Mouse (Mus musculus) embryonic stem cell, embryonic (primary cell): Measurements from ENCODE around the gene Donson.

Source experiments
- CTCF ChIA-PET, 4 experiments: fragments of 300-600 bp in 2 of 4; fragments of 350-600 bp in 2 of 4; sonication (Branson Sonifier 250); formaldehyde crosslinking; loops; one replicate each; lab custom pipeline; 2022; ENCODE audit warnings: inconsistent platforms in 2 of 4; lab: Charles Lee
- POLR2A ChIA-PET, 4 experiments: fragments of 300-600 bp in 2 of 4; fragments of 350-600 bp in 2 of 4; sonication (Branson Sonifier 250); formaldehyde crosslinking; loops; one replicate each; lab custom pipeline; 2022; ENCODE audit warnings: antibody characterized with exemption in 4 of 4, inconsistent platforms in 1 of 4; lab: Charles Lee

Donson gene

DNA sequence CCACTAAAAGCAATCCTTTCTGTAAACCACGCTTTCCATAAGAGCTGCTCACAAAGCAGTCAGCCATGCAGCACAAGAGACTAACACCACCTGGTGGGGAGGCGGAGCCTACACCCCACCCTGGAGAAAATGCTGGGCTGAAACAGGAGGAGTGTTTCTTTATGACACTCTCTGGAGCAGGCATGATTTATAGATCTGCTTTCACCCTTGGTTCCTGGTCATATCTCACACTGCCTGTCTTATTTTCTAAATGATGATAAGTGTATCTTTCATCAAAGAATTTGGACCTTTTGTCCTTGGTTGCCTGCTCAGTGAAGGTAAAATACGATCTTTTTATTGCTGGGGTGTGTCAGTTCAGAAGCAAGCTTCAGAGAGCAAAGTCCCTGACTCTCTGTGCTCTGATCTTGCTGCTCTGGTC is 14.2 kb upstream of the Donson start:
- POLR2A ChIA-PET: interaction anchor here in 2 of 4 experiments (0.9 to 2.6 kb wide), 10 partner anchors 8 to 182 kb away, joined by 3 to 16 read pairs (median 4); partner anchors contain the start of genes Gart (in 2 of the 2), Son (in 2 of the 2) and Donson (in 1 of the 2)

DNA sequence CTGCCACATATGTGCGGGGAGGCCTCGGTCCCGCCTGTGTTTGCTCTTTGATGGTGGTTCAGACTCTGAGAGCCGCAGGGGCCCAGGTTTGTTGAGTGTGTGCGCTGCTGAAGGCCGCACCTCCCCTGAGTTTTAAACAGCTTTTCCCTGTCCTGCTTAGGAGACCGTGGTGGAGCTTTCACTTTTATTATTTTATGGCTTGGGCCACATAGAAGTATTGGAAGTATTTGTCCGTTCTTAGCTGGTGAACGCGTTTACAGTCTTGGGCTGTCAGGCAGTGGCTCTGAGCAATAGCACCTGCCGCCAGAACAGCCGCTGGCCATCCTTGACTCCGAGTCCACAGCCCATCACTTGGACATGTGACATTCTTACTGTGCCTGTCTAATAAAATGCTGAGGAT is 13.3 kb upstream of the Donson start:
- POLR2A ChIA-PET: interaction anchor here in 2 of 4 experiments (0.7 to 2.6 kb wide), 10 partner anchors 8 to 183 kb away, joined by 3 to 16 read pairs (median 4); partner anchors contain the start of genes Donson (in 2 of the 2), Gart (in 2 of the 2) and Son (in 2 of the 2)
- CTCF ChIA-PET: interaction anchor here in 3 of 4 experiments (0.8 to 1.5 kb wide), 4 partner anchors 183 to 773 kb away, joined by 3 to 4 read pairs (median 4); no protein-coding TSS in a partner anchor

More for the DNA sequence above, 14.2 kb upstream of the Donson start:
- CTCF ChIA-PET: interaction anchor here in 2 of 4 experiments (0.7 to 0.9 kb wide), 2 partner anchors 23 to 223 kb away, joined by 3 to 4 read pairs; no protein-coding TSS in a partner anchor

DNA sequence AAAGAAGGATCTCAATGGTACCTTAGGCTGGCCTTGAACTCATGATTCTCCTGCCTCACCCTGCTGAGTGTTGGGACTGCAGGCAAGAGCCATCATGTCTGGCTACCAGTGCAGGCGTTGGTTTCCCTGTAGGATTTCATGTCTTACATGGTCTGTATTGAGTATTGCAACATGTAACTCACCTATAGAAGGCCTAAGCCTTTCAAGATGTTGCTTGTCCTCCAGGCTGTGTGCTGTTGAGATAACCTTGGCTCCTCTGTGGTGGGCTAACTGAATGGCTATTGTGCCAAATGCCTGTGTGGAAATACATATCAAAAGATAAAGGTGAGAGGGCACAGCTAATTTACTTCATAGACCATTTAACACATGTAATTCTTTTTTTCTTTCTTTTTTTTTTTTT is 10.4 kb upstream of the Donson start:
- CTCF ChIA-PET: interaction anchor here (0.6 to 1.7 kb wide), 5 partner anchors 18 to 238 kb away, joined by 3 to 5 read pairs (median 3); no protein-coding TSS in a partner anchor
- POLR2A ChIA-PET: interaction anchor here in 2 of 4 experiments (0.6 to 2.4 kb wide), 8 partner anchors 10 to 1262 kb away, joined by 3 to 10 read pairs (median 4); partner anchors contain the start of gene Donson (in 2 of the 2)

DNA sequence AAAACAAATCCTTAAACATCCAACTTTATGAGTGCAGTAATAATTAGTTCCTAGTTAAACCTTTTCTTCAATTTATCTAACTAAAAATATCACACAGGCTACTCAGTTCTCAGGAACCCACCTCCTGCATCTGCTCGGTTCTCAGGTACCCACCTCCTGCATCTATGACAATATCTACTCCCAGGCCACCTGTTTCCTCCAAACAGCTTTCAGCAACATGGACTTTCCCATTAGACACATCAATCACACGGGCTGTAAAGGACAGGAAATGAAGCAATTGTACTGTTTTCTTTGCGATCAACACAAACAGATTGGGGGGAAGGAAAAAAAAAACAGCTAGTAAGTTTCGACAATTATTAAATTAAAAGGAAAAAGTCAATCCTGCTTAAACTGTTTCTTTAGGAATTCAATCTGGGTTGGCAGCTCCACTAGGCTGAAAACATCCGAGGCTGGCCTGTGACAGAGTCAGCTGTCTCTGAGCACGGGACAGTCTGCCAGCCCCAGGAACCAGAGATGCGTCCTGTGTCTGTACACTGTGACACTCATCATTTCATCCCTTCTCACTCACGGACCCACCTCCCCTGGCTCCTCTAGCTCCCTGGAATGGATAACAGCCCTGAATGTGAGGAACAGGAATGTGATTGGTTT is 6.7 kb upstream of the Donson start:
- ChIA-PET POLR2A (interaction anchor here (0.6 to 2.4 kb wide), 22 partner anchors 9 to 474 kb away, joined by 3 to 10 read pairs (median 4); partner anchors contain the start of genes Son (in 2 of the 4), Cryzl1 (in 1 of the 4) and Gart (in 1 of the 4)), CTCF (interaction anchor here (0.5 to 2.3 kb wide), 31 partner anchors 10 to 1768 kb away, joined by 3 to 16 read pairs (median 4); partner anchors contain the start of gene Son (in 1 of the 4))

DNA sequence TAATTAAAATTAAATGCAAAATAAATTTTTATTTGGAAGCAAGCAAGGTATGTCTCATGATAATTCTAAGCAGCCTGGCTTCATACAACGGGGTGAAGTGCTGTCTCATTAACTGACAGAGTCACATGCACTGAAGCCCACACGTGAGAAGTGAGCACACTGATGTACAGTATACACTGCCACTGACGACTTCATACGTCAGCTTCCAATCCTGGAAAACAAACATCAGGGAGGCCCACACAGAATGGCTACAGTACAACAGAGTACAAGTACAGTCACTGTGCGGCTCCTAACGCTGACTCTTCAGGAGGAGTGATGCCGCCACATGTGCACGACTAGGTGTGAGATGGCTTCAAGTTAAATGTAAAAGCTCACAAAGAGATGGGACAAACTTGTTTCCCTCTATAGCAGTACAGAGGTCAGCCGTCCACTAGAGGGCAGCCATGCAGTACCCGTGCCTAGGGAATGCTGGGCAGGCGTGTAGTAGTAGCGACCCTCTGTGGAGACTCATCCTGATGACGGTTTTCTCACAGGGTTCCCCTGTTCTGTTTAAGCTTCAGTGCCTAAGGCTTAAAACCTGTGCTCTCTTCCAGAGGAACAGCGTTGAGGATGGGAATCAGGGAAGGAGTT is 6.0 kb upstream of the Donson start:
- ChIA-PET POLR2A (interaction anchor here (0.6 to 2.4 kb wide), 21 partner anchors 9 to 473 kb away, joined by 3 to 10 read pairs (median 4); partner anchors contain the start of genes Son (in 2 of the 4), Cryzl1 (in 1 of the 4) and Gart (in 1 of the 4)), CTCF (interaction anchor here (0.5 to 2.3 kb wide), 37 partner anchors 9 to 1769 kb away, joined by 3 to 16 read pairs (median 4); partner anchors contain the start of genes Son (in 1 of the 4) and Tmem50b (in 1 of the 4))

DNA sequence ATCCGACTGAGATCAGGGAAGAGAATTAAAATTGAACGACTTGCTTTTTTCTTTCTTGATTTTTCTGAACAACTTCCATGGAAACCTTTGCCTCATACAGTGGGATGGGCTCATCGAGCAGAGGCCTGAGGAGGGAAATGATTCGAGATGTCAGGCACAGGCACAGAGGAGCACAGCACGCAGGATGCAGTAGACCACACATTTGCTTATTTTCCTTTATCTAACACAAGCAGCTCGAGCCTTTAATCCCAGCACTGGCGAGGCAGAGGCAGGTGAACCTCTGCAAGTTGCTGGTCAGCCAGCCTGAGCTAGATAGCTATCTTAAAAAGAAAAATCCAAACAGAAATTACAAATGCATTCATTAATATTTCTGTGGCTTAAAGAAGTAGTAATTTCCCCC is 1.2 kb upstream of the Donson start:
- ChIA-PET CTCF (interaction anchor here in 1 of 4 experiments (0.6 kb wide), 1 partner anchor 236 kb away, joined by 5 read pairs; no protein-coding TSS in a partner anchor), POLR2A (interaction anchor here in 3 of 4 experiments (0.6 to 3.4 kb wide), 13 partner anchors 10 to 242 kb away, joined by 3 to 29 read pairs (median 8); partner anchors contain the start of genes Gart (in 2 of the 3), Son (in 2 of the 3) and Ifnar1 (in 1 of the 3))

DNA sequence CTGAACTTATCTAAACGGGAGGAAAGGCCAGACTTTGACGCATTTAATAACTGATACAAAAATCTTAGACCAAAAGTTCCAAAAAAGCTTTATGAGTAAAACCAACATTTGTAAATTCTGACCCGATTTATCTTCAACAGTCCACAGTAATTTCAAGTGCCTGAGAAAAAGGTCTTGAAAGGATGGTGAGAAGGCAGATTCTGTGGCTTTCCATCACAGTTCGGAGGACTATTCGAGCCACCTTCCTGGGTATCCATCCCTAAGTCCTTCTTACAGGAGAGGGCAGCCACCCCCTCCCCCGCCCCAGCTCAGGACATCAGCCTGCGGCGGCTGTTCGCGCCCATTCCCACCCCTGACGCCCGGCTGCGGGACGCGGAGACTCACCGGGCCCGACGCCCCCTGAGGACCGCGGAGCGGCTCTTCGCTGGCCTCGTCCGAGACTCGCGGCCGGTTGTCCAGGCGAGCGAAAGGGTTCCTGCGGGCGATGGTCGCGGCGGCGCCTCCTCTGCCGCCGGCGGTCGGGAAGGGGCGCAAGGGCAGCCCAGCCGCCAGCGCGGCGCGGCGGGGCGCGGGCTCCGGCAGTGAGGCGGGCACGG is 449 bp downstream of the Donson start:
- ChIA-PET CTCF (interaction anchor here (0.6 to 2.1 kb wide), 6 partner anchors 8 to 249 kb away, joined by 3 to 11 read pairs (median 4); no protein-coding TSS in a partner anchor), POLR2A (interaction anchor here (0.6 to 4.8 kb wide), 59 partner anchors 8 to 370 kb away, joined by 3 to 35 read pairs (median 4); partner anchors contain the start of genes Son (in 4 of the 4), Gart (in 3 of the 4), Gm49711 (in 1 of the 4) and Ifnar1 (in 1 of the 4))

DNA sequence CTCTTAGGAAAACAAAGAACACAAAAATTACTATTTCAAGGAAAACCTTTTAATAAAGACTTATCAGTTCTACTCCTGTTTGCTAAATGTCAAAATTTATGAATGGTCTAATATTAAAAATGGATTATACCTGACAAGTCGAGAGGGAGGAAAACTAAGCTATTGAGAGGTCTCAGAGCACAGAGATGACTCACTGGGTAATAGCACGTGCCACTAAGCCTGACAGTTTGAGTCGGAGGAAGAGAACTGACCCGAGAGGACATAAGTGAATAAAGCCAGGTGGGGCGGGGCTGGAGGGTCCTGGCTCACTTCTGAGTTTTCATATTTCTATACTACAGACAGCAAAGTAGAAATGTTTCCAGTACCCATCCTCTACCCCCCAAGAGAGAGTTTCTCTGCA is 2.2 kb downstream of the Donson start:
- POLR2A ChIA-PET: interaction anchor here in 3 of 4 experiments (1.2 to 4.8 kb wide), 8 partner anchors 22 to 52 kb away, joined by 3 to 35 read pairs (median 4); partner anchors contain the start of genes Gart (in 2 of the 3), Son (in 2 of the 3), Cryzl1 (in 1 of the 3) and Itsn1 (in 1 of the 3)
- CTCF ChIA-PET: no interaction called here

DNA sequence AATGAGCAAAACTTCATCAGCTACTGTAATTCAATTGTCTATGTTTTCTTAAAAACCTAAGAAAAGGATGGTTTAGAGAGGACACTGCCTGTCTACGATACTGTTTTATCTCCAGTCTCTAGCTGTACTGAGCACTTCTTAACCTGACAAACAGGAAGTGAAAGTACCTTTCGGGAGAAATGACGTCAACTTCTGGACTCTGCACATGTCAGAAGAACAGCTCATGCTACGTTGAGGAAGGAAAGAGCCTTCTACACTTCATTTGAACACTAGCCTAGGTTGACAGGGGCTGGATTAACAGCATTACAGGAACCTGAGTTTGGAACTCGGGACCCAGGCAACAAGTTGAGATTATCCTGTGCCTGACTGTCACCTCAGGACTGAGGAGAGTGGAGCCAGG is 3.0 kb downstream of the Donson start:
- POLR2A ChIA-PET: interaction anchor here in 3 of 4 experiments (0.7 to 4.8 kb wide), 10 partner anchors 11 to 261 kb away, joined by 3 to 35 read pairs (median 4); partner anchors contain the start of genes Gart (in 2 of the 3), Son (in 2 of the 3), Cryzl1 (in 1 of the 3) and Itsn1 (in 1 of the 3)
- CTCF ChIA-PET: interaction anchor here in 2 of 4 experiments (0.6 to 1.5 kb wide), 2 partner anchors 9 to 203 kb away, joined by 3 to 4 read pairs; no protein-coding TSS in a partner anchor

DNA sequence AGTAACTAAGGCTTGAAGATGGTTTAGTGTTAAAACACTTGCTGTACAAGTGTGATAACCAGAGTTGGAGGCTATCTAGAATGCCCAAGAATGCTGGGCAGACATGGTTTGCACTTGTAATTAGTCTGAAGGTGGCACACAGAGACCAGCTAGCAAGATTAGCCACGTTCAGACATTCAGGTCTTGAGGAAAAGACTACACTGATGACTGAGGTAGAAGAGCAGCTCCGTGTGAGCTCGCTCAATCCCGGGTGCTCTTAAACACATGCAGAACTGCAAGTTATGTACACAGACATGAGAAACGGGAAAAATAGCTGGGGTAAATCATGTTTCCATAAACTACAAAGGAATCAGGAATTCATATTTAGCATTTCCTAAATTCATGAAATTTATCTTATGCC is 7.9 kb downstream of the Donson start:
- POLR2A ChIA-PET: interaction anchor here (0.7 to 10.2 kb wide), 16 partner anchors 8 to 210 kb away, joined by 3 to 101 read pairs (median 4); partner anchors contain the start of genes Gart (in 2 of the 4), Son (in 2 of the 4) and Donson (in 1 of the 4)
- CTCF ChIA-PET: interaction anchor here in 1 of 4 experiments (0.6 kb wide), 1 partner anchor 245 kb away, joined by 5 read pairs; no protein-coding TSS in a partner anchor

DNA sequence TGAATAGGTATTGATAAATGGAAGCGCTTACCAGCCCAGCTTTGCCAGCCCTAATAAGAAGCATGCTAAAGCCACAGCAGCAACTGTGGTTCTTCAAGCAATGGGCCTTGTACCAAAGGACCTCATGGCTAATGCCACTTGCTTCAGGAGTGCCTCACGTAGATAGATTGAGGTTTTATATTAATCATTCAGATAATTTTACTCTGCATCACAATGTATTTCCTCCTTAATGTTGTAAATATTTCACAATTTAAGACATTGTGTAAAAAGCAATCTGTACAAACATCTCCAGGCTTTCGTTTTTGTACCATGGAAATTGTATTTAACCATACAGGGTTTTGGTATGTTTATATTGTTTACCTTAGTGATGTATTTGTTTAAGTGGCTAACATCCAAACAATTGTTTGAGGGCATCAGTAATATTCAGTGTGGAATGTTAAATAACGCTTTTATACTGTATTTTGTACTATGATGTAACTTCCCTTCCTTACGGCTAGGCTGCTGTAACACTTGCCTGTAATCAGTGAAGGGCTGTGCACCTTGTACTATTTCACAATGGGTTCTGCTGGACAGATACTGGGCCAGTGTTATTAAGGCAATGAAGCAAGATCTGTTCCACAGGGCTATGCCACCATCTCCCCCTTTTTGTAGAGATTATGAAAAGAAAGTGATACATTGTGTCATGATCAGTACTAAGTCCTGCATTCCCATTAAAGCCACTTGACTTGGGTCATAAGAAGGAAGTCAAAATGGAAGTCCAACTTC is 10.2 kb downstream of the Donson start:
- CTCF ChIA-PET: no interaction called here
- POLR2A ChIA-PET: interaction anchor here in 2 of 4 experiments (1.4 to 10.2 kb wide), 6 partner anchors 8 to 31 kb away, joined by 3 to 101 read pairs (median 15); partner anchors contain the start of genes Donson (in 1 of the 2), Gart (in 1 of the 2) and Son (in 1 of the 2)

DNA sequence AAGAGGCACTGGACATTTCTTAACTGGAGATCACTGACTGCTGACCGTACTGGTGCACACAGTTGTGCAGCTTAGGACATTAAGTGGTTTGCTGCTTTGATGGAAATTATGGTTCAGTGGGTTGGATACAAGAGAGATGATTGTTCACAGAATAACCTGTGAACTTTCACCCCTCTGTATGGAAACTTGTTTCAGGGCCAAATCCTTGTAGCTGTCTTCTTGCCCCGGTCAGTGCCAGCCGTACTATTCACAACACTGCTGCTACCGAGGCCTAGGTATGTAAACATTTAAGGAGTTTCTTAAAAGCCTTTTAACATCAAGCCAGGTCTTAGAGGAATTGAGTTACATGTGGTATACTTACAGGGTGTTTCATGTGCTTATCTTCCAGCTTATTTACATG is 14.1 kb downstream of the Donson start:
- ChIA-PET POLR2A (interaction anchor here in 3 of 4 experiments (0.8 to 10.2 kb wide), 14 partner anchors 10 to 190 kb away, joined by 3 to 101 read pairs (median 4); partner anchors contain the start of genes Gart (in 3 of the 3), Son (in 3 of the 3), Donson (in 1 of the 3) and Ifnar1 (in 1 of the 3)), CTCF (interaction anchor here in 1 of 4 experiments (1.2 kb wide), 1 partner anchor 20 kb away, joined by 4 read pairs; no protein-coding TSS in a partner anchor)

DNA sequence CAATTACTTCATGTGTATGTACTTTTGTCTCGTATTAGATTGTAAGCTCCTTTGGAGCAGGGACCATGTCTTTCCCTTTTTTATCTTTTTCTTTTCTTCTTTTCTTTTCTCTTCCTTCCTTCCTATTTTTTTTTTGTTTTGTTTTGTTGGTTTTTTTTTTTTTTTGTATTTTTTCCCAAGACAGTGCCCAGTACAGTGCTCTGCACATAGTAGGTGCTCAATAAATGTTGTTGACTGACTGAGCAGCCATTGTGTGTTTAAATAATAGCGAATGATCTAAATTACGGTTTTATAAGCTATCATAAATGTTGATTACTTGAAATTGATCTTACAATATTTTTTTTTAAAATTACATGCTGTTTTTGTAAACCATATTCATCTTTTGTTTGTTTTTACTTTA is 24.8 kb downstream of the Donson start:
- POLR2A ChIA-PET: interaction anchor here in 3 of 4 experiments (0.6 to 18.0 kb wide), 17 partner anchors 7 to 164 kb away, joined by 3 to 333 read pairs (median 4); partner anchors contain the start of genes Son (in 3 of the 3) and Gart (in 2 of the 3)
- CTCF ChIA-PET: interaction anchor here in 1 of 4 experiments (0.7 kb wide), 1 partner anchor 39 kb away, joined by 3 read pairs; no protein-coding TSS in a partner anchor

DNA sequence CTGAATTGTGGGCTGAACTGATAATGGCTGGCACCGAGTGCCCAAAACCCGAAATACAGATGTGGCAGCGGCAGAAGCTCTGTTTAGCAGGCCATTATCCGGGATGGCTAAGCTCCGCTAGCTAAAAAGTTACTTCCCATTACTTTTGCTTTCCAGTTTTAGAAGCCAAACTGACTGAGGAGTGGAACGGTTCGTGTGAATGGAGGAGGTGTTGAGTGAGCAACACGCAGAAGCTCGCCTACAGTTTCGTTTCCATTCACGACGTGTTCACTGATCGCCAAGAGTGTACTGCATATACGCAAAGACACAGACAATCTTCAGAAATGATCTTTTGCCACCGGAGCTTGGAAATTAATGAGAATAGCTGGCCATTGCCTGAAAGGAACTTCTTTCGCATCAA is 26.2 kb downstream of the Donson start:
- ChIA-PET CTCF (interaction anchor here in 2 of 4 experiments (0.8 to 1.7 kb wide), 2 partner anchors 17 to 790 kb away, joined by 3 read pairs; no protein-coding TSS in a partner anchor), POLR2A (interaction anchor here (0.6 to 18.0 kb wide), 22 partner anchors 8 to 1379 kb away, joined by 3 to 333 read pairs (median 4); partner anchors contain the start of genes Gart (in 3 of the 4), Son (in 3 of the 4) and Donson (in 2 of the 4))

DNA sequence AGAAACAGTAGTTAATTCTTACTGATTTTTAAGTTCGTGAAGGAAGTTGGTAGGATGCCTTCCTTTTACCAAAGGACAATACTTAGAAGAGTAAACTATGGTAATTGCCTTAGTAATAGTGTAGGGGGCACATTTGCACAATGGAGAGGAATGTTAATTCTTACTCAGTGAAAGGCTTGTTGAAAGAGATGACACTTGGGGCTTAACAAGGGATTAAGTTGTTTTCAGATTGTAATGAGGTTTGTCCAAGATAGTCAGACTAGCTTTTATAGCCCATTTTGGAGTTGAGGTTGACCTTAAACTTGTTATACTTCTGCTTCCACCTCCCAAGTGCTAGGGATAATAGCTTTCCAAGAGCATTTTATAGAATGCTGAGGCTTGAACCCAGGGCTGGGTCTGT is 27.2 kb downstream of the Donson start:
- CTCF ChIA-PET: interaction anchor here in 3 of 4 experiments (0.6 to 1.7 kb wide), 3 partner anchors 18 to 419 kb away, joined by 3 read pairs; no protein-coding TSS in a partner anchor

More for the DNA sequence above, 27.2 kb downstream of the Donson start:
- POLR2A ChIA-PET: interaction anchor here (0.5 to 18.0 kb wide), 14 partner anchors 9 to 1378 kb away, joined by 3 to 333 read pairs (median 13); partner anchors contain the start of genes Gart (in 3 of the 4), Son (in 3 of the 4) and Donson (in 1 of the 4)
